Mouse (Mus musculus) fat pad, adult 2 months (tissue): Measurements from ENCODE around the gene Col13a1.

Source experiments
- DNase-seq: peaks from one replicate; pipeline ENCODE4 v3.0.0-alpha.2; 2011; ENCODE audit warnings: low read depth, low spot score; ENCODE audit errors: extremely low read depth

Col13a1 gene

GRCm38 (mm10) chr10:61906226-61906625 is 72.7 kb downstream of the Col13a1 start:
- no peak for DNase-seq

GRCm38 (mm10) chr10:61905308-61905707 is 73.6 kb downstream of the Col13a1 start:
- no peak for DNase-seq

- no peak for DNase-seq
Measured at GRCm38 (mm10) chr10:61898116-61898515, 80.8 kb downstream of the Col13a1 start.

GRCm38 (mm10) chr10:61894564-61894963 is 84.3 kb downstream of the Col13a1 start:
- DNase-seq = no peak

- DNase-seq = no peak
Measured at GRCm38 (mm10) chr10:61891138-61891537, 87.8 kb downstream of the Col13a1 start.

- DNase-seq = no peak
Measured at GRCm38 (mm10) chr10:61890294-61890693, 88.6 kb downstream of the Col13a1 start.

GRCm38 (mm10) chr10:61879427-61879826 is 99.5 kb downstream of the Col13a1 start:
- DNase-seq = no peak

GRCm38 (mm10) chr10:61877787-61878186 is 101.1 kb downstream of the Col13a1 start:
- no peak for DNase-seq

- DNase-seq = no peak
Measured at GRCm38 (mm10) chr10:61869796-61870195, 109.1 kb downstream of the Col13a1 start.

- no peak for DNase-seq
Measured at GRCm38 (mm10) chr10:61866045-61866580, 112.8 kb downstream of the Col13a1 start.

GRCm38 (mm10) chr10:61859451-61859850 is 119.5 kb downstream of the Col13a1 start:
- no peak for DNase-seq

- no peak for DNase-seq
Measured at GRCm38 (mm10) chr10:61855139-61855675, 123.7 kb downstream of the Col13a1 start.

GRCm38 (mm10) chr10:61852824-61853223 is 126.1 kb downstream of the Col13a1 start:
- no peak for DNase-seq

GRCm38 (mm10) chr10:61848553-61848952 is 130.4 kb downstream of the Col13a1 start:
- DNase-seq = no peak

GRCm38 (mm10) chr10:61845476-61845875 is 133.4 kb downstream of the Col13a1 start:
- no peak for DNase-seq

GRCm38 (mm10) chr10:61844475-61844874 is 134.4 kb downstream of the Col13a1 start:
- no peak for DNase-seq

GRCm38 (mm10) chr10:61842261-61842660 is 136.6 kb downstream of the Col13a1 start:
- DNase-seq = no peak

- DNase-seq = no peak
Measured at GRCm38 (mm10) chr10:61839326-61839725, 139.6 kb downstream of the Col13a1 start.

GRCm38 (mm10) chr10:61838769-61839168 is 140.1 kb downstream of the Col13a1 start:
- no peak for DNase-seq

- DNase-seq = no peak
Measured at GRCm38 (mm10) chr10:61837286-61837685, 141.6 kb downstream of the Col13a1 start.

GRCm38 (mm10) chr10:61834288-61834687 is 144.6 kb downstream of the Col13a1 start:
- no peak for DNase-seq

GRCm38 (mm10) chr10:61832713-61833112 is 146.2 kb downstream of the Col13a1 start:
- DNase-seq = no peak

GRCm38 (mm10) chr10:61831741-61832140 is 147.2 kb downstream of the Col13a1 start:
- DNase-seq = no peak
